38 mouse cellular contexts compared by ENCODE assay signal in the genomic region with DNA sequence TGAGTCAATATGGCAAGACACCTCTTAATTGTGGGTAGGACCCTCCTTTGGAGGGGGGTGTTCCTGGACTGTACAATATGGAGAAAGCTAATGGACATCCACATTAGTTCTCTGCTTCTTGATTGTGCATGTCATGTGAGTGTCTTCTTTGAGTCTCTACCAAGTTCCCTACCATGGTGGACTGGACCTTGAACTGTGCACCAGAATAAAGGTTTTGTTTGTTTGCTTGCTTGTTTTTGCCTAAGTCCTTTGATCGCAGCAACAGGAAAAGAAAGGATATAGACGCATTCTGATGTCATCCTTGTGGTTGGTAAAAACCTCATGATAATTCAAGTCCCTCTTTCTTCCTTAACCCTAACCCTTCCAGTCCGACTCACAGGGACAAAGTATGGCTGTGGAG. TPM values are rescaled to one million over a fixed set of nuclear protein-coding genes. Genes with fewer than 3 reads are reported as not detected.
"Had no signal": no experiment of that assay in that cellular context is flagged by ENCODE, and none has a peak within 500 bp of the region (broad histone marks: within the 10 kb centered on the region; RNA-seq: fewer than 3 reads in every experiment).

No protein-coding gene starts in this region.

- DNase-seq: heart, postnatal 10 days; heart, postnatal 14 days; heart, postnatal 36 days; heart, postnatal 4 days; kidney, adult 11 months; kidney, adult 18-20 months; kidney, adult 2 months; kidney, adult 8-10 months; kidney, adult 9 months; kidney, postnatal 10 days; kidney, postnatal 14 days; kidney, postnatal 25 days; kidney, postnatal 36 days; kidney, postnatal 4 days; layer of hippocampus, adult 9-11 months; layer of hippocampus, postnatal 36 days had no signal

- H3K4me2 ChIP-seq: heart, embryonic 11.5 days; heart, embryonic 12.5 days; heart, embryonic 13.5 days; heart, embryonic 15.5 days; hindbrain, embryonic 12.5 days; hindbrain, embryonic 13.5 days; hindbrain, embryonic 14.5 days; hindbrain, embryonic 15.5 days; intestine, embryonic 15.5 days; kidney, embryonic 15.5 days had no signal

- H3K27me3 ChIP-seq: heart, embryonic 12.5 days; heart, embryonic 15.5 days; hindbrain, embryonic 12.5 days; hindbrain, embryonic 13.5 days; hindbrain, embryonic 15.5 days; intestine, embryonic 15.5 days; kidney, embryonic 15.5 days had no signal

- H3K9me3 ChIP-seq: heart, embryonic 10.5 days; heart, embryonic 12.5 days; heart, embryonic 13.5 days; heart, embryonic 15.5 days; hindbrain, embryonic 10.5 days; hindbrain, embryonic 12.5 days; hindbrain, embryonic 13.5 days; hindbrain, embryonic 15.5 days; intestine, embryonic 15.5 days; kidney, embryonic 15.5 days had no signal

- H3K9ac ChIP-seq: heart, embryonic 12.5 days; heart, embryonic 13.5 days; heart, embryonic 15.5 days; hindbrain, embryonic 12.5 days; hindbrain, embryonic 13.5 days; hindbrain, embryonic 14.5 days; hindbrain, embryonic 15.5 days; intestine, embryonic 15.5 days; kidney, embryonic 15.5 days had no signal

- H3K4me1 ChIP-seq: heart, embryonic 10.5 days; heart, embryonic 12.5 days; heart, embryonic 13.5 days; heart, embryonic 15.5 days; hindbrain, embryonic 10.5 days; hindbrain, embryonic 12.5 days; hindbrain, embryonic 13.5 days; hindbrain, embryonic 15.5 days; intestine, embryonic 15.5 days had no signal

- ATAC-seq: hindbrain, embryonic 16.5 days; hindbrain, postnatal 0 days; inflammation-experienced regulatory T-cells, adult 6 months; intestine, embryonic 15.5 days; intestine, embryonic 16.5 days; intestine, postnatal 0 days had no signal

- H3K4me3 ChIP-seq: heart, embryonic 10.5 days; heart, embryonic 12.5 days; heart, embryonic 13.5 days; heart, embryonic 15.5 days; hindbrain, embryonic 10.5 days; hindbrain, embryonic 12.5 days; hindbrain, embryonic 13.5 days; hindbrain, embryonic 15.5 days; intestine, embryonic 15.5 days; kidney, embryonic 15.5 days; layer of hippocampus, adult 2 months had no signal

- H3K27ac ChIP-seq: heart, embryonic 10.5 days; heart, embryonic 13.5 days; heart, embryonic 15.5 days; hindbrain, embryonic 10.5 days; hindbrain, embryonic 12.5 days; hindbrain, embryonic 13.5 days; hindbrain, embryonic 14.5 days; hindbrain, embryonic 15.5 days; hindbrain, postnatal 0 days; intestine, embryonic 15.5 days; kidney, embryonic 15.5 days; kidney, postnatal 0 days; layer of hippocampus, adult 2 months had no signal

- H3K36me3 ChIP-seq: heart, embryonic 10.5 days; heart, embryonic 12.5 days; heart, embryonic 13.5 days; heart, embryonic 15.5 days; hindbrain, embryonic 10.5 days; hindbrain, embryonic 12.5 days; hindbrain, embryonic 13.5 days; hindbrain, embryonic 15.5 days; intestine, embryonic 15.5 days; kidney, embryonic 15.5 days had no signal

RNA-seq across cellular contexts. Expression of a gene that starts 5.3 kb away (rescaled TPM):
- total RNA-seq: hematopoietic stem cell, adult 5-6 weeks had no signal
- polyA plus RNA-seq: heart, embryonic 10.5 days; heart, embryonic 11.5 days; heart, embryonic 12.5 days; hindbrain, embryonic 11.5 days; hindbrain, embryonic 12.5 days; inflammation-experienced regulatory T-cells, adult 6 months; large intestine, adult 2 months had no signal
